Mouse (Mus musculus): Measurements from ENCODE around the gene Mtln. TPM values are rescaled to one million over a fixed set of nuclear protein-coding genes. Genes with fewer than 3 reads are reported as not detected.

Gene Mtln
- polyA plus RNA-seq, 1 experiment from 2014 or later, result 26.7 TPM

GRCm38 (mm10) chr2:127748316-127748715 lies 44.0 kb downstream of the Mtln start:
- WGBS, result 74% methylated on average over 7 of the region's 7 CpGs
- H3K9ac ChIP-seq, result no peak overlapping the region

DNA sequence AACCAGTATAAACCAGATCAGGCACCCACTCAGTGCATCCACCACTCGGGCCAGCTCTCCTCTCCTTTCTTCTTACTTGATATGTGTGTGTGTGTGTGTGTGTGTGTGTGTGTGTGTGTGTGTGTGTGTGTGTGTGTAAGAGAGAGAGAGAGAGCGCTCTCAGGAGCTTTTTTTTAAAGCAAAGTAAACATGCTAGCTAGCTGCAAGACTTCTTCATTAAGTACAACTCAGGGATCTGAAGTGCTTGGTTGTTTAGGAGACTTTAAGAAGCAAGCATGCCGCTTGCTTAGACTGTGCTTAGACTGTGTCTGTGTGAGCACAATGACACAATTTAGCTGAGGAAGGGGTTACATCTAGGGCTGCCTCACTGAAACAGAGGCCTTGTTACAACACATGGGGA lies 49.7 kb downstream of the Mtln start:
- no peak for ATAC-seq (ENCODE audit: low FRiP score, low read depth)
- no peaks in the 10 kb centered on the region for H3K27me3 ChIP-seq (replicated peaks)
- 89% methylated on average over 3 of the region's 3 CpGs for WGBS

More at GRCm38 (mm10) chr2:127748316-127748715, 44.0 kb downstream of the Mtln start:
- H3K9me3 ChIP-seq, result no peaks in the 10 kb centered on the region
- H3K4me1 ChIP-seq, result no peaks in the 10 kb centered on the region
- ATAC-seq (ENCODE audit: low FRiP score, low read depth), result no peak
- H3K4me2 ChIP-seq (replicated peaks), result no peak overlapping the region
- no peaks in the 10 kb centered on the region for H3K36me3 ChIP-seq
- H3K4me3 ChIP-seq, result no peak overlapping the region
- no peaks in the 10 kb centered on the region for H3K27me3 ChIP-seq (replicated peaks)
- no peak overlapping the region for H3K27ac ChIP-seq

More for the DNA sequence above, 49.7 kb downstream of the Mtln start:
- Histone ChIP-seq H3K4me3 (no peak overlapping the region), H3K4me2 (replicated peaks) (no peak overlapping the region), H3K9me3 (no peaks in the 10 kb centered on the region), H3K9ac (no peak overlapping the region), H3K36me3 (no peaks in the 10 kb centered on the region; the same call in 1 of the 2 replicates), H3K27ac (no peak overlapping the region), H3K4me1 (no peaks in the 10 kb centered on the region)

Other genes with a start within 250 kb of the Mtln start
- gene Zfp661, start 205.4 kb downstream of the Mtln start, polyA plus RNA-seq (2016; fragmentation: Nextera tagmentation; extraction: Ambion mirVana), result 8.6 and 9.5 TPM in 2 replicates
- gene Mrps5, start 205.3 kb downstream of the Mtln start, polyA plus RNA-seq (2016; fragmentation: Nextera tagmentation; extraction: Ambion mirVana), result 149 and 151 TPM in 2 replicates
- gene Mal, start 135.8 kb downstream of the Mtln start, polyA plus RNA-seq (2016; fragmentation: Nextera tagmentation; extraction: Ambion mirVana), result 0.96 and 1.1 TPM in 2 replicates
- gene Mall, start 62.6 kb downstream of the Mtln start, polyA plus RNA-seq (2016; fragmentation: Nextera tagmentation; extraction: Ambion mirVana), result 1.0 and 1.1 TPM in 2 replicates
- 21.3 and 24.6 TPM in 2 replicates for gene Nphp1, start 3.6 kb downstream of the Mtln start, polyA plus RNA-seq (2016; fragmentation: Nextera tagmentation; extraction: Ambion mirVana)
- 45.3 and 48.6 TPM in 2 replicates for gene Bub1, start 39.4 kb upstream of the Mtln start, polyA plus RNA-seq (2016; fragmentation: Nextera tagmentation; extraction: Ambion mirVana)
- gene Acoxl, start 46.4 kb upstream of the Mtln start, polyA plus RNA-seq (2016; fragmentation: Nextera tagmentation; extraction: Ambion mirVana), result not detected in 2 replicates

All from neural tube, embryonic 12.5 days (tissue).